Mouse (Mus musculus) brown adipose tissue, adult 24 weeks (tissue): ENCODE measurements around the gene Anks1b. TPM values are rescaled to one million over a fixed set of nuclear protein-coding genes. Genes with fewer than 3 reads are reported as not detected.

ENCODE experiments used
- H3K27ac ChIP-seq: fragments of 200-500 bp; replicated peaks from 2 replicates; pipeline ENCODE4 v1.5.1; 2012; ENCODE audit warnings: low read depth, mild to moderate bottlenecking, low read length
- H3K4me1 ChIP-seq: fragments of 200-500 bp; 2 replicates; pipeline ENCODE4 v1.6.1; 2012; ENCODE audit warnings: low read length, mixed read lengths; ENCODE audit not compliant: control insufficient read depth, insufficient read depth, insufficient read length
- H3K4me3 ChIP-seq: fragments of 200-500 bp; 2 replicates; pipeline ENCODE4 v1.5.1; 2012; ENCODE audit warnings: low read depth, mild to moderate bottlenecking, low read length, moderate library complexity; ENCODE audit not compliant: insufficient read depth
- polyA plus RNA-seq: library from polyadenylated mRNA; stranded (reverse); fragments of >200 nt; gene quantifications from 2 replicates; pipeline ENCODE4 v1.2.4, GENCODE M21; 2012; ENCODE audit not compliant: missing spikeins, insufficient read depth, insufficient read length

Anks1b gene
- polyA plus RNA-seq, 1 experiment, result not detected

- Histone ChIP-seq H3K27ac (no peak overlapping the region), H3K4me3 (no peak overlapping the region), H3K4me1 (no peaks in the 10 kb centered on the region)
Observed at GRCm38 (mm10) chr10:89902720-89903337, 29.5 kb downstream of the Anks1b start.

GRCm38 (mm10) chr10:89911889-89912288, 38.6 kb downstream of the Anks1b start:
- H3K27ac ChIP-seq, result no peak overlapping the region
- no peaks in the 10 kb centered on the region for H3K4me1 ChIP-seq
- H3K4me3 ChIP-seq, result no peak overlapping the region

- Histone ChIP-seq H3K27ac (no peak overlapping the region), H3K4me1 (no peaks in the 10 kb centered on the region), H3K4me3 (no peak overlapping the region)
Observed at GRCm38 (mm10) chr10:89913174-89913573, 39.9 kb downstream of the Anks1b start.

- no peaks in the 10 kb centered on the region for H3K4me1 ChIP-seq
- H3K4me3 ChIP-seq, result no peak overlapping the region
- H3K27ac ChIP-seq, result no peak overlapping the region
Observed at GRCm38 (mm10) chr10:89917141-89917540, 43.8 kb downstream of the Anks1b start.

- no peaks in the 10 kb centered on the region for H3K4me1 ChIP-seq
- no peak overlapping the region for H3K27ac ChIP-seq
- no peak overlapping the region for H3K4me3 ChIP-seq
Observed at GRCm38 (mm10) chr10:89921965-89922364, 48.7 kb downstream of the Anks1b start.

- H3K27ac ChIP-seq, result no peak overlapping the region
- no peaks in the 10 kb centered on the region for H3K4me1 ChIP-seq
- H3K4me3 ChIP-seq, result no peak overlapping the region
Observed at GRCm38 (mm10) chr10:89942180-89942579, 68.9 kb downstream of the Anks1b start.

- Histone ChIP-seq H3K27ac (no peak overlapping the region), H3K4me1 (no peaks in the 10 kb centered on the region), H3K4me3 (no peak overlapping the region)
Observed at GRCm38 (mm10) chr10:89946636-89947349, 73.5 kb downstream of the Anks1b start.

- H3K27ac ChIP-seq, result no peak overlapping the region
- H3K4me3 ChIP-seq, result no peak overlapping the region
- no peaks in the 10 kb centered on the region for H3K4me1 ChIP-seq
Observed at GRCm38 (mm10) chr10:89974361-89974760, 101.1 kb downstream of the Anks1b start.

- H3K27ac ChIP-seq, result no peak overlapping the region
- no peak overlapping the region for H3K4me3 ChIP-seq
- H3K4me1 ChIP-seq, result no peaks in the 10 kb centered on the region
Observed at GRCm38 (mm10) chr10:89975431-89975841, 102.1 kb downstream of the Anks1b start.

- Histone ChIP-seq H3K27ac (no peak overlapping the region), H3K4me3 (no peak overlapping the region), H3K4me1 (no peaks in the 10 kb centered on the region)
Observed at GRCm38 (mm10) chr10:89976577-89976976, 103.3 kb downstream of the Anks1b start.

- H3K27ac ChIP-seq, result no peak overlapping the region
- H3K4me1 ChIP-seq, result no peaks in the 10 kb centered on the region
Observed at GRCm38 (mm10) chr10:89994171-89994570, 120.9 kb downstream of the Anks1b start.

GRCm38 (mm10) chr10:89995621-89996428, 122.5 kb downstream of the Anks1b start:
- H3K4me1 ChIP-seq, result no peaks in the 10 kb centered on the region
- H3K27ac ChIP-seq, result no peak overlapping the region
- no peak overlapping the region for H3K4me3 ChIP-seq

More at GRCm38 (mm10) chr10:89994171-89994570, 120.9 kb downstream of the Anks1b start:
- H3K4me3 ChIP-seq, result no peak overlapping the region

GRCm38 (mm10) chr10:90003980-90004729, 130.8 kb downstream of the Anks1b start:
- H3K4me1 ChIP-seq, result no peaks in the 10 kb centered on the region
- H3K4me3 ChIP-seq, result no peak overlapping the region
- no peak overlapping the region for H3K27ac ChIP-seq

GRCm38 (mm10) chr10:90004882-90005281, 131.6 kb downstream of the Anks1b start:
- H3K4me1 ChIP-seq, result no peaks in the 10 kb centered on the region
- no peak overlapping the region for H3K4me3 ChIP-seq
- H3K27ac ChIP-seq, result no peak overlapping the region

GRCm38 (mm10) chr10:90033037-90033436, 159.7 kb downstream of the Anks1b start:
- H3K27ac ChIP-seq, result no peak overlapping the region
- H3K4me3 ChIP-seq, result no peak overlapping the region
- H3K4me1 ChIP-seq, result no peaks in the 10 kb centered on the region
